Mouse (Mus musculus): ENCODE measurements around the gene Nox4. TPM values are rescaled to one million over a fixed set of nuclear protein-coding genes. Genes with fewer than 3 reads are reported as not detected.

The Nox4 gene
- total RNA-seq (2023; ENCODE audit: inconsistent age): not detected in 4 replicates

DNA sequence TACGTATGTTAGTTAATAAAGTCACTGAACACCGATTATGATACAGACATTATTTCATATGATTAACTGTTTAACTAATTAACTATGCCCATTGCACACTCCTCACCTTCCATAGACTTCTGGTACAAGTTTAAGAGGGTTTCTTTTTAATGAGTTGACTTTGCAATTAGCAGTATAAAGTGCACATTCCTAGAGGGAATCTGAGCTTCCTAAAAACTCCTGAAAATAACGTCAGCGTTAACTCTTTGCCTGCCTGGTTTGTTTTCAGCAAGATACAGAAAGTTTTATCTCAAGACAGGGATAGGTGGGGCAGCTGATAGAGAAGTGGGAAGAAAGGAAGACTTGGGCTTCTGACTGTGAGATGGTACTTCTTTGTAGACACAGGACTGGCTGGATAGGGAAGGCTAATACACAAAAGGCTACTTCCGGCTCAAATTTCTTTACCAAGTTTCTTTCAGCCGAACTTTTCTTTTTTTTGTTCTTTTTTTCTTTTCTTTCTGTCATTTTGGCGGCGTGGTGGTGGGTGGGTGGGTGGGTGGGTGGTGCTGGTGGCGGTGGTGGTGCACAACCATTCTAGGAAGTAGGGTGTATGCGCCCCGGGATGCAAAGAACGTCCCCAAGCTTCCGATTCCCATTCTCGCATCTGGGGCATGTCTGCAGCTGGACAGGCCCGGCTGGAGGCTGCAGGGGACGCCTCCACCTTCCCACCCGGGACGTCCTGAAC, at the start of gene Nox4:
Nox4 (plus strand) TSS at position 241 of the 724 bp plus-strand sequence.

Other genes starting within 250 kb of the Nox4 start
- 0.09 TPM in 1 of 4 replicates, not detected in the others for gene Vmn2r79, start 250.0 kb upstream of the Nox4 start, total RNA-seq (2023; ENCODE audit: inconsistent age)
- not detected in 4 replicates for gene Tyr, start 247.4 kb downstream of the Nox4 start, total RNA-seq (2023; ENCODE audit: inconsistent age)

Measured in B cell, adult (primary cell).